Mouse (Mus musculus) frontal cortex, postnatal 25 days (tissue): ENCODE measurements around the gene Nfam1.
A peak's percentile ranks its signal among the peaks of the same experiment; 100 is the strongest.

Source experiments
- DNase-seq, 2 experiments: peaks; one replicate each; pipeline ENCODE4 v3.0.0; 2022; ENCODE audit warnings: low spot score in 2 of 2

Nfam1 gene

GRCm38 (mm10) chr15:83037755-83038483 lies 4.8 kb upstream of the Nfam1 start:
- peak; percentile 88 to 93 for DNase-seq

- DNase-seq, result peak in 1 of 2 experiments; percentile 55
These were observed 3.9 kb upstream of the Nfam1 start for GRCm38 (mm10) chr15:83036900-83037519.

GRCm38 (mm10) chr15:83036089-83036488 lies 3.0 kb upstream of the Nfam1 start:
- DNase-seq, result no peak

- DNase-seq, result peak; percentile 41 to 50
These were observed 1.3 kb upstream of the Nfam1 start for GRCm38 (mm10) chr15:83034275-83034977.

- no peak for DNase-seq
These were observed 2.2 kb downstream of the Nfam1 start for GRCm38 (mm10) chr15:83030884-83031283.

- DNase-seq, result no peak
These were observed 3.1 kb downstream of the Nfam1 start for GRCm38 (mm10) chr15:83029725-83030718.

GRCm38 (mm10) chr15:83026129-83026528 lies 7.0 kb downstream of the Nfam1 start:
- no peak for DNase-seq

GRCm38 (mm10) chr15:83025041-83025760 lies 7.9 kb downstream of the Nfam1 start:
- DNase-seq, result no peak

GRCm38 (mm10) chr15:83022947-83023346 lies 10.2 kb downstream of the Nfam1 start:
- no peak for DNase-seq

- DNase-seq, result peak; percentile 65 to 71
These were observed 22.0 kb downstream of the Nfam1 start for GRCm38 (mm10) chr15:83010990-83011664.

GRCm38 (mm10) chr15:83010423-83010822 lies 22.7 kb downstream of the Nfam1 start:
- DNase-seq, result no peak

- DNase-seq, result no peak
These were observed 23.6 kb downstream of the Nfam1 start for GRCm38 (mm10) chr15:83009532-83009931.

GRCm38 (mm10) chr15:83008761-83009423 lies 24.2 kb downstream of the Nfam1 start:
- no peak for DNase-seq

- no peak for DNase-seq
These were observed 25.7 kb downstream of the Nfam1 start for GRCm38 (mm10) chr15:83007346-83007920.

- DNase-seq, result peak; percentile 81 to 82
These were observed 30.2 kb downstream of the Nfam1 start for GRCm38 (mm10) chr15:83002665-83003548.

GRCm38 (mm10) chr15:82998811-82999221 lies 34.3 kb downstream of the Nfam1 start:
- DNase-seq, result no peak

GRCm38 (mm10) chr15:82996431-82996830 lies 36.7 kb downstream of the Nfam1 start:
- DNase-seq, result no peak

- DNase-seq, result no peak
These were observed 37.9 kb downstream of the Nfam1 start for GRCm38 (mm10) chr15:82995239-82995638.
